Mouse (Mus musculus): ENCODE data around the gene Tex264.

GRCm38 (mm10) chr9:106675965-106676364 lies 9.8 kb downstream of the Tex264 start:
- TF ChIP-seq CTCF (IDR thresholded peaks at IDR 0.05; ENCODE audit: low read depth) (no peak), EP300 (IDR thresholded peaks at IDR 0.05; ENCODE audit: low read depth) (no peak)
